19 mouse cellular contexts compared by ENCODE assay signal in the genomic region with DNA sequence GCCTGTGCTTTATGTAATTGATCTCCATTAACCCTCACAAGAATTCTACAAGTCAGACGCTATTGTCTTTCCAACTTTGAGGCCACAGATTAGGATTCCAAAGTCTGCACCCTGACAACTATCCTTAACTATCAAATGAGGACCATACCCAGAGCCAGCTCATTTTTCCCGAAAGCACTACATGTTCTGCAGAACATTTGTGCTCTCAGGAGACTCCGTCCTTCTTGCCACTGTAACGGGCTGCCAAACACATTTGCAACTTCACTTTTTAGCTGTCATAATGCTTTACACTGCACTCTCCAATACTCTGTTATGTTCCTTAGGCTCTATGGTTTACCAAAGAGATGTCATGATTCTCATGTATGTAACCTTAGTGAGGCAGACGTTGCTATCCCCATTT.
"Had no signal": no experiment of that assay in that cellular context is flagged by ENCODE, and none has a peak within 500 bp of the region (broad histone marks: within the 10 kb centered on the region; RNA-seq: fewer than 3 reads in every experiment).

No protein-coding gene starts in this region.

- DNase-seq: gastrocnemius, postnatal 25 days; heart, postnatal 10 days; heart, postnatal 4 days; kidney, adult 18-20 months; kidney, adult 8-10 months; kidney, postnatal 14 days; kidney, postnatal 36 days; layer of hippocampus, adult 9-11 months; layer of hippocampus, postnatal 36 days; left cerebral cortex, postnatal 4 days had no signal

- H3K27me3 ChIP-seq: intestine, embryonic 15.5 days; limb, embryonic 15.5 days; liver, embryonic 12.5 days had no signal

- H3K36me3 ChIP-seq: heart, embryonic 12.5 days; hindbrain, embryonic 10.5 days; hindbrain, embryonic 12.5 days; intestine, embryonic 15.5 days; limb, embryonic 13.5 days; limb, embryonic 15.5 days; liver, embryonic 12.5 days had no signal

- H3K4me3 ChIP-seq: heart, embryonic 12.5 days; hindbrain, embryonic 10.5 days; hindbrain, embryonic 12.5 days; intestine, embryonic 15.5 days; limb, embryonic 13.5 days; limb, embryonic 15.5 days; liver, embryonic 12.5 days had no signal

- H3K4me1 ChIP-seq: hindbrain, embryonic 12.5 days; intestine, embryonic 15.5 days; limb, embryonic 15.5 days; liver, embryonic 12.5 days had no signal

- H3K27ac ChIP-seq: hindbrain, embryonic 10.5 days; hindbrain, embryonic 12.5 days; hindbrain, embryonic 14.5 days; intestine, embryonic 15.5 days; limb, embryonic 13.5 days; limb, embryonic 15.5 days; liver, embryonic 12.5 days; liver, embryonic 14.5 days had no signal

- H3K9ac ChIP-seq: heart, embryonic 12.5 days; hindbrain, embryonic 12.5 days; hindbrain, embryonic 14.5 days; intestine, embryonic 15.5 days; limb, embryonic 13.5 days; limb, embryonic 15.5 days; liver, embryonic 12.5 days; liver, embryonic 14.5 days had no signal
